Mouse (Mus musculus): ENCODE measurements around the gene Hacd1.
"Not testable (repeated sequence)": the region's sequence is repeated elsewhere in the genome, so short reads cannot be mapped to it uniquely, and the experiment has no call there.

DNA sequence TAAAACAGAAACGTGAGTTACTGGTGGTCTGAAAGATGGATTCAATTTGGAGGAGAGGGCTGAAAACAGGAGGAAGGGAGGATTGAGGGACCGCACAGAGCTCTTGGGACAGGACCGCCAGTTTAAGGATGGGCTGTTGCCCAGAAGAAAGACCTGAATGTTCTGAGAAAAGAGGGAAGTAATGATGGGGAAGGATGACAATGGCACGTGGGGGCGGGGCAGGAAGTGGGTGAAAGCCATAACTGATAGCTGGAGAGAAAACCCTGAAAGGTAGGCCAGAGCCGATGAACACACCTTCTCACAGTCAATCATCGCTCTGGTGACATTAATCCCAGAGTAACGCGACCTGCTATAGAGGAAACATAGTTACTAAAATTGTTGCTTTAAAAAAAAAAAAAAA lies 22.6 kb upstream of the Hacd1 start:
- TF ChIP-seq CTCF (IDR thresholded peaks at IDR 0.05; ENCODE audit: control insufficient read depth, insufficient read depth, insufficient read length); CEBPB (IDR thresholded peaks at IDR 0.05; ENCODE audit: low read depth): not testable (repeated sequence)

All from C2C12 (cell line).